Mouse (Mus musculus) kidney, postnatal 0 days (tissue): ENCODE data around the gene Alppl2. TPM values are rescaled to one million over a fixed set of nuclear protein-coding genes. Genes with fewer than 3 reads are reported as not detected.
A peak's percentile ranks its signal among the peaks of the same experiment; 100 is the strongest.

Experiments
- ATAC-seq: fragments of 200-750 bp; cut with Nextera tagmentation; replicated peaks from 2 replicates; pipeline ENCODE4 v1.8.0; 2017; ENCODE audit warnings: low read depth, moderate number of reproducible peaks, moderate TSS enrichment, moderate library complexity; ENCODE audit not compliant: low FRiP score
- DNase-seq: peaks from one replicate; pipeline ENCODE4 v3.0.0-alpha.2; 2016; ENCODE audit warnings: low spot score
- H3K27ac ChIP-seq: fragments of 300-500 bp; sonication (generic); 2 replicates; pipeline ENCODE4 v1.5.1; 2014; ENCODE audit warnings: mild to moderate bottlenecking
- H3K27me3 ChIP-seq: fragments of 300-500 bp; sonication (generic); 2 replicates; pipeline ENCODE4 v1.6.1; 2014; ENCODE audit warnings: low read length, mixed read lengths; ENCODE audit not compliant: insufficient read depth
- H3K36me3 ChIP-seq: fragments of 300-500 bp; sonication (generic); 2 replicates; pipeline ENCODE4 v1.6.1; 2014; ENCODE audit warnings: low read length, mixed read lengths; ENCODE audit not compliant: insufficient read depth
- H3K4me1 ChIP-seq: fragments of 300-500 bp; sonication (generic); replicated peaks from 2 replicates; pipeline ENCODE4 v1.6.1; 2014; ENCODE audit warnings: antibody characterized with exemption, low read length, mixed read lengths; ENCODE audit not compliant: insufficient read depth
- H3K4me2 ChIP-seq: fragments of 300-500 bp; sonication (generic); 2 replicates; pipeline ENCODE4 v1.6.1; 2014; ENCODE audit warnings: mild to moderate bottlenecking, low read length, moderate library complexity, mixed read lengths
- H3K4me3 ChIP-seq: fragments of 300-500 bp; sonication (generic); replicated peaks from 2 replicates; pipeline ENCODE4 v1.5.1; 2014; ENCODE audit warnings: low read depth, low read length
- H3K9ac ChIP-seq: fragments of 300-500 bp; sonication (generic); 2 replicates; pipeline ENCODE4 v1.6.1; 2014; ENCODE audit warnings: low read depth, low read length
- H3K9me3 ChIP-seq: fragments of 300-500 bp; sonication (generic); replicated peaks from 2 replicates; pipeline ENCODE4 v1.6.1; 2016; ENCODE audit warnings: low read length, inconsistent platforms, mixed read lengths
- CTCF ChIP-seq: IDR thresholded peaks from 2 replicates; pipeline ENCODE4 v1.5.1; 2016; ENCODE audit warnings: antibody characterized with exemption, low read depth, mild to moderate bottlenecking, moderate library complexity
- WGBS: fragments of 180-500 bp; shearing (Covaris S2); extraction: QIAGEN DNeasy Blood & Tissue Kit; methylation state at CpG from one replicate; pipeline ENCODE4 v1.1.7; 2014; 5-methylcytosine and 5-hydroxymethylcytosine counted together
- polyA plus RNA-seq: library from polyadenylated mRNA; unstranded; fragments of >200 nt; fragmentation: Nextera tagmentation; extraction: Ambion mirVana; gene quantifications from 2 replicates; pipeline ENCODE4 v1.2.1, GENCODE M21; 2015

Alppl2 gene
- polyA plus RNA-seq, 1 experiment from 2014 or later: not detected

GRCm38 (mm10) chr1:87057075-87057474 lies 32.7 kb downstream of the Alppl2 start:
- no peak overlapping the region for H3K27ac ChIP-seq
- TF ChIP-seq CTCF: no peak
- ATAC-seq: no peak
- no peak overlapping the region for H3K9ac ChIP-seq
- H3K36me3 ChIP-seq: no peaks in the 10 kb centered on the region
- no peaks in the 10 kb centered on the region for H3K27me3 ChIP-seq
- no peak overlapping the region for H3K4me3 ChIP-seq
- 71% methylated on average over 4 of the region's 4 CpGs for WGBS
- no peaks in the 10 kb centered on the region for H3K4me1 ChIP-seq
- H3K4me2 ChIP-seq: no peak overlapping the region
- H3K9me3 ChIP-seq: no peaks in the 10 kb centered on the region
- no peak for DNase-seq

GRCm38 (mm10) chr1:87051369-87051768 lies 38.4 kb downstream of the Alppl2 start:
- no peak for TF ChIP-seq CTCF
- Histone ChIP-seq H3K36me3 (peaks cover 21% of the 10 kb centered on the region; the same call in 1 of the 2 replicates), H3K27me3 (no peaks in the 10 kb centered on the region), H3K9me3 (no peaks in the 10 kb centered on the region), H3K9ac (no peak overlapping the region), H3K4me1 (no peaks in the 10 kb centered on the region), H3K4me2 (no peak overlapping the region), H3K4me3 (no peak overlapping the region), H3K27ac (no peak overlapping the region)
- no peak for ATAC-seq
- 81% methylated on average over 4 of the region's 4 CpGs for WGBS
- DNase-seq: no peak

GRCm38 (mm10) chr1:87050700-87051099 lies 39.0 kb downstream of the Alppl2 start:
- no peaks in the 10 kb centered on the region for H3K27me3 ChIP-seq
- DNase-seq (no peak), ATAC-seq (no peak)
- no peak overlapping the region for H3K4me3 ChIP-seq
- H3K4me1 ChIP-seq: no peaks in the 10 kb centered on the region
- 87% methylated on average over 1 of the region's 1 CpGs for WGBS
- no peak overlapping the region for H3K27ac ChIP-seq
- TF ChIP-seq CTCF: no peak
- no peaks in the 10 kb centered on the region for H3K9me3 ChIP-seq
- no peak overlapping the region for H3K4me2 ChIP-seq
- H3K9ac ChIP-seq: no peak overlapping the region
- H3K36me3 ChIP-seq: peaks cover 27% of the 10 kb centered on the region

DNA sequence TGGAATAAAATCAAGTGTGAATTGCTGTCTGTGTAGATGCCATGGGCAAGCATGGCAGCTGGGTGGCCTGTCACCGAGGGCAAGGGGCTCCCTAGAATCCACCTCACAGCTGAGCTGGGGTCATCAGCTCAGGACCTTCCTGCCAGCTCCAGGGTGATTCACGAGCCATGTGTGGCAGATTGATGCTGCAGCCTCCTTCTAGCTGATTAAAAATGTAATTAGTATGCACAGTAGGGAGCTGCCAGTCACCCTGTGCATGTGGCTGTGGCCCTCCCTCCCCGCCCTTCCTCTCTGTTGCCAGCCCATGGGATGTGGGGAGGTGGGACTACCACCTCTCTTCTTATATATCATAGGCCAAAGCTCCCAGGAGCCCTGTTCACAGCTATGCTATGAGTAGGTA lies 39.7 kb downstream of the Alppl2 start:
- Histone ChIP-seq H3K4me3 (no peak overlapping the region), H3K36me3 (peaks cover 33% of the 10 kb centered on the region), H3K4me1 (no peaks in the 10 kb centered on the region), H3K9ac (no peak overlapping the region), H3K4me2 (no peak overlapping the region), H3K9me3 (no peaks in the 10 kb centered on the region), H3K27ac (no peak overlapping the region), H3K27me3 (no peaks in the 10 kb centered on the region)
- TF ChIP-seq CTCF: no peak
- ATAC-seq: no peak
- WGBS: 83% methylated on average over 3 of the region's 3 CpGs
- no peak for DNase-seq

- H3K4me2 ChIP-seq: no peak overlapping the region
- H3K9ac ChIP-seq: no peak overlapping the region
- DNase-seq (peak; percentile 80), ATAC-seq (peak; percentile 56; the same call in 1 of the 2 replicates)
- peak; percentile 98 for TF ChIP-seq CTCF
- peaks cover 14% of the 10 kb centered on the region; the same call in 1 of the 2 replicates for H3K36me3 ChIP-seq
- no peak overlapping the region for H3K27ac ChIP-seq
- H3K4me3 ChIP-seq: no peak overlapping the region
- no peaks in the 10 kb centered on the region for H3K9me3 ChIP-seq
- WGBS: 0% methylated on average over 1 of the region's 1 CpGs
- 0 out of 2 replicates have a peak, but pooled peaks cover under 1% of the 10 kb centered on the region for H3K4me1 ChIP-seq
- H3K27me3 ChIP-seq: no peaks in the 10 kb centered on the region
Observed at GRCm38 (mm10) chr1:87041814-87042438, 47.8 kb downstream of the Alppl2 start.

- Histone ChIP-seq H3K9me3 (no peaks in the 10 kb centered on the region), H3K9ac (no peak overlapping the region), H3K27ac (no peak overlapping the region), H3K36me3 (peaks cover 11% of the 10 kb centered on the region; the same call in 1 of the 2 replicates), H3K4me3 (no peak overlapping the region), H3K4me2 (no peak overlapping the region), H3K27me3 (no peaks in the 10 kb centered on the region), H3K4me1 (peaks cover 8% of the 10 kb centered on the region; the same call in 1 of the 2 replicates)
- ATAC-seq (no peak), DNase-seq (peak; percentile 76)
- TF ChIP-seq CTCF: peak; percentile 80
- WGBS: 25% methylated on average over 3 of the region's 3 CpGs
Observed at GRCm38 (mm10) chr1:87041119-87041518, 48.6 kb downstream of the Alppl2 start.
